Mouse (Mus musculus): ENCODE measurements around the gene Olfr97. TPM values are rescaled to one million over a fixed set of nuclear protein-coding genes. Genes with fewer than 3 reads are reported as not detected.
"Not testable (repeated sequence)": the region's sequence is repeated elsewhere in the genome, so short reads cannot be mapped to it uniquely, and the experiment has no call there.

Gene Olfr97
- total RNA-seq (2021): not detected
- long read RNA-seq, experiment 1: 0 reads
- long read RNA-seq, experiment 2: 0 reads

DNA sequence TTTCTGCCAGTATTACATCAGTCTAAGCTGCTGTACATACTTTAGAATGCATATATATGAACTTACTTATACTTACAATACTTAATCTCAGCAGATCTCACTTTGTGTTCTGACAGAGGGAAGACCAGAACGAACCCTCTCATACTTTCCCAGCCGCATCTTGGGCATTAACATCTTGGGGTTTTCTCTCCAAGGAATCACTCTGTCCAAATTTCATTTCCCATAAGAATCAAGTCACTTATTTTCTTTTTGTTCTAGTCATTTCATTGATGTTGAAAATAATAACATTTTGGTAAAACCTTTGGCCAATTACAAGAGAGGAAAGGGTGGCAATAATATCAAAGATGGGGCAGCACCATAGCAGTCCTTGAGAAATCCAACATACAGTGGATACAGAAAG is at the start of gene Olfr97:
Gene Olfr97, minus strand, starts transcription at position 101 of the 400 bp plus-strand sequence.
- DNase-seq (ENCODE audit: low spot score in 2 of 2): not testable (repeated sequence)

DNA sequence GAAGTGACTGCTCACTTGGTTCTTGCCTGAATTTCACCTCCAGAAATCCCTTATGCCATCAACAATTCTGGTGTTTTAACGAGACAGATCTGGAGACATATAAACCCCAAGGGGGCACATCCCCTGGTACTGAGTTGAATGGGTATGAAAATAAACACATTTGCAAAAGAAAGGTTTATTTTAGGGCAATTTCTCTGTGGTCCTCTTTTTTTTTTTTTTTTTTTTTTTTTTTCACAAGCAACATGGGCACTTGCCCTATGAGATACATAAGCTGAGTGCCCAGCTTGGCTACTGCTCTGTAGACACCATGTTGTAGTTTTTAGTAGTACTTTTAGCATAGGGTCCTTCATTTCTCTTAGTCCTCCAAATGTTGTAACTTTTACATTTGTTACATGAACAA is 46.2 kb upstream of the Olfr97 start, which contains the start of gene Olfr99:
Gene Olfr99, minus strand, starts transcription at position 101 of the 400 bp plus-strand sequence.
- no peak for DNase-seq (ENCODE audit: low spot score in 2 of 2)

DNA sequence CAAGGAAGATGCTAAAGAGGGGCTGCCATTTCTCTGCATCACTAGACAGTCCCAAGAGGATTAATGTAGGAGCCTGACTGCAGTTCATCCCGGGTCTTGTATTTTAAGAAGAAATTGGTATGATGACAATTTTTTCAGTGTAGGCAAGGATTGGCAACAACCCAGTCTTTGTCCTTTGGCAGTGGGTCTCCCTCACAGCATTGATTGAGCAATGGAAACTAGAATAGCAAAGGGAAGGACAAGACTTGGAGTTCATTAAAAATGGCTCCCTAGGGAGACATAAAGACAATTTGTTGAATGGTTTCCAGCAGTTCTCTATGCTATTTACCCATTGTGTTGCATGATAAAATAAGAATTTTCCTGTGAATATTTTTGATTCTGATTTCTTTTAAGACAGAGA is 43.2 kb upstream of the Olfr97 start:
- DNase-seq (ENCODE audit: low spot score in 2 of 2): no peak

DNA sequence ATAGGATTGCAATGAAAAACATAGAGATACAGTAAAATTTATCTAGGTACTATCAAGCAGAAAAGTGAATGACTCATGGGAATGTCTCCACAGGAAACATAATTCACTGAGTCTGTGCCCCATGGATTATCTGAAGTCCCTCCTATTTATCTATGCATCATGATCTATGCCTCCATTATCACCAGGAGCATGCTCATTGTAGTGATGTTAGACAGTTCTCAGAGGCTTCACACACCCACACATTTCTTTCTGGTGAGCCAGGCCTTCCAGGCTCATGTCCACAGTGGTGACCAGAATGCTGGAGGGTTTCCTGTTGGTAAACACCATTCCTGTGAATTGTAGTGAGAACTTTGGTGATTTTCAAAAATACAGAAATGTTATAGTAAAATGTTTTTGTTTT is 39.4 kb upstream of the Olfr97 start:
- DNase-seq (ENCODE audit: low spot score in 2 of 2): no peak

DNA sequence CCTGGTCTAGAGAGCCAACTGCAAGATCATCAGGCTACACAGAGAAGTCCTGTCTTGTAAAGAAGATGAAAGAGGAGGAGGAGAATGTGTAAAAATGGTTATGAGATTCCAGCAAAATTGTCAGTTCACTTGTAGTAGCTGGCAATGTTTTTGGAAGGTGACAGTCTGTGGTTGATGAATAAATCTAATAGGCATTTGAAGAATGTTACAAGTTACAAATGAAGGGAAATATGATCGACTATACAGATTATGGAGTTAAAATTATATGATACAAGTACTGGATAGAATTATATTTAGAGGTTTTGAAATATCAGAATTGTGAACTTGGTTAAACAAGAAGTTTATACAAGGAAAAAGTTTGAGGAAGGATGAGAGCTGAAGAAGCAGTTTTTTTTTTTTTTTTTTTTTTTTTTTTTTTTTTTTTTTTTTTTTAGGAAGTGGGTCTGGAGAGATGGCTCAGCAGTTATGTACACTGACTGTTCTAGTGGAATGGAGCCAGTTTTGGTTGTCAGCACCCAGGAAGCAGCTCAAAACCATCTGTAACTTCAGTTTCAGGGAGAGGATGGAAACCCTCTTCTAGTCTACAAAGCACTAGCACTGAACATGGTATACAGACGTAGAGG is 38.6 kb upstream of the Olfr97 start:
- no peak for DNase-seq (ENCODE audit: low spot score in 2 of 2)

DNA sequence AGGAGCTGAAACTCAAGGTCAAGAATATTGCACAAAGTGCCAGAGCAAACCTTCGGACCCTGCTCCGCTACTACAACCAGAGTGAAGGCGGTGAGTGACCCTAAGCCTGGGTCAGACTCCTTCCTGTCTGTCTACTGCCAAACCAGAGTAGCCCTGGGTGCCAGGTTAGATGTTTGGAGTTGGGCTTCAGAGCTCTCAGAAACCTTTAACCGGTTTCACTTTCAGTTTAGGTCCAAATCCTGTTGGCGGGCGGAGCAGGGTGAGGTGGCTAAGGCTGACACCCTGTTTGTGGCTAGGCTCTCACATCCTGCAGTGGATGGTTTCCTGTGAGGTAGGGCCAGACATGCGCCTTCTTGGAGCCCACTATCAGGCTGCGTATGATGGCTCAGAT is 33.6 kb upstream of the Olfr97 start:
- peak in 1 of 2 experiments; percentile 24 for DNase-seq (ENCODE audit: low spot score in 2 of 2)

DNA sequence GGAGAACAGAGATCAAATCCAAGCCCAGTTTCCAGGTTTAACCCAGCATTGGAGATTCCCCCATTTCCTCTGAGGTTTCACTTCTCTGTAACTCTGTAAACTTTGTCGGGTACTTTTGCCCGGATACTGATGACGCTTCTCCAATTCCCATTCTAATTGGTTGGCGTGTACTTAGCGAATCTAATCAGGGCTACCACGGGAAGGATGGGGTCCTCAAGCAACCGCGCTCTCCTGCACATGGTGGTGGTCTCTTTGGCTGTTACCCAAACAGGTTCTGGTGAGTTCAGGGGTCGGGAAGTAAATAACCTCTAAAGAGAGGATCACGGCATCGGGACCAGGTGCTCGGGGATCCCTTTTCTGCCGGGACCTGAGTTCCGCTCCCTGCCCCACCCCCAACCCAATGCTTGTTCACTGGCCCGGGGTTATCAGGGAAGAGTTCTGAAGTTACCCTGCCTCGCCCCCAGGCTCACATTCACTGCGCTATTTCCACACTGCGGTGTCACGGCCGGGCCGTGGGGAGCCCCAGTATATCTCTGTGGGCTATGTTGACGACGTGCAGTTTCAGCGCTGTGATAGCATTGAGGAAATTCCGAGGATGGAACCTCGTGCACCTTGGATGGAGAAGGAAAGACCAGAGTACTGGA is 33.0 kb upstream of the Olfr97 start, which contains the start of gene H2-M3:
Gene H2-M3, plus strand, starts transcription at position 163 of the 644 bp plus-strand sequence.
- peak; percentile 66 to 75 for DNase-seq (ENCODE audit: low spot score in 2 of 2)

DNA sequence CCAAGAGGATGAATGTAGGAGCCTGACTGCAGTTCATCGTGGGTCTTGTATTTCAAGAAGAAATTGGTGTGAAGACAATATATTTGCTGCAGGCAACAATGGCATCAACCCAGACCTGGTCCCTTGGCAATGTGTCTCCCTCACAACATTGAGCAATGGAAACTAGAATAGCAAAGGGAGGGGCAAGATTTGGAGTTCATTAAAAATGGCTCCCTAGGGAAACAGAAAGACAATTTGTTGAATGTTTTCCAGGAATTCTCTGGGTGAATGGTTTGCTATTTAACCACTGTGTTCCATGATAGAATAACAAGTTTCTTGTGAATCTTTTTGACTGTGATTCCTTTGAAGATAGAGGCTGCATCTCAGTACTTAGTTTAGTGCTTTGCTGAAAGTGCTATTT is 26.5 kb upstream of the Olfr97 start, which contains the start of gene Olfr98:
Gene Olfr98, minus strand, starts transcription at position 124 of the 400 bp plus-strand sequence.
- DNase-seq (ENCODE audit: low spot score in 2 of 2): no peak

DNA sequence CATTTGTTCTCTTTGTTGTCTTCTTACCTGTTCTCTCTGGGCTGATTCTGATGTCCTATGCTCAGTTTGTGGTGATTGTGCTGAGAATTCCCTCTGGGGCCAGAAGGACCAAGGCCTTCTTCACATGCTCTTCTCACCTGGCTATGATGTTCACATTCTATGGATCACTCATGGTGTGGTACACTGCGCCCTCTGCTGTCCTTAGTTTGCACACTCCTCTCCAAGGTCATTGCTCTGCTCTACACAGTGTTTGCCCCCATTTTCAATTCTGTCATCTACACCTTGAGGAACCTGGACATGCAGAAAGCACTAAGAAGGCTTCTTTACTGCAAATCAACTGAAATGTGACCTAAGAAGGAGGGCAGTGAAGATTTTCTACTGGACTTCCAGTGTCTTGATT is 13.4 kb upstream of the Olfr97 start:
- no peak for DNase-seq (ENCODE audit: low spot score in 2 of 2)

DNA sequence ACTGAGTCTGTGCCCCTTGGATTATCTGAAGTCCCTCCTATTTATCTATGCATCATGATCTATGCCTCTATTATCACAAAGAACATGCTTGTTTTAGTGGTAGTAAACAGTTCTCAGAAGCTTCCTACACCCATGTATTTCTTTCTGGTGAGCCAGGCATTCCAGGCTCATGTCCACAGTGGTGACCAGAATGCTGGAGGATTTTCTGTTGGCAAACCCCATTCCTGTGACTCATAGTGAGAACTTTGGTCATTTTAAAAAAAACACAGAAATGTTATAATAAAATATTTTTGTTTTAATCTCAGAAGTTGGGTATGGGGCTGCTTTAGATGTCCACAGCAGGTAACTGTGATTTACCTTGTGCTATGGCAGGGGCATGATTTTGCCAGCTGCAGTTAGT is 12.3 kb upstream of the Olfr97 start:
- DNase-seq (ENCODE audit: low spot score in 2 of 2): no peak

DNA sequence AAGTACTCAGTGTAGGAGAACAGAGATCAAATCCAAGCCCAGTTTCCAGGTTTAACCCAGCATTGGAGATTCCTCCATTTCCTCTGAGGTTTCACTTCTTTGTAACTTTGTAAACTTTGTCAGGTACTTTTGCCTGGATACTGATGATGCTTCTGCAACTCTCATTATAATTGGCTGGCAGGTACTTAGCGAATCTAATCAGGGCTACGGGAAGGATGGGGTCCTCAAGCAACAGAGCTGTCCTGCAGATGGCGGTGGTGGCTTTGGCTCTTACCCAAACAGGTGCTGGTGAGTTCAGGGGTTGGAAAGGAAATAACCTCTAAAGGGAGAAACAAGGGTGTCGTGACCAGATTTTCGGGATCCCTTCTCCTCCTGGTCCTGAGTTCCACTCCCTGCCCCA is 9.6 kb upstream of the Olfr97 start:
- DNase-seq (ENCODE audit: low spot score in 2 of 2): no peak

DNA sequence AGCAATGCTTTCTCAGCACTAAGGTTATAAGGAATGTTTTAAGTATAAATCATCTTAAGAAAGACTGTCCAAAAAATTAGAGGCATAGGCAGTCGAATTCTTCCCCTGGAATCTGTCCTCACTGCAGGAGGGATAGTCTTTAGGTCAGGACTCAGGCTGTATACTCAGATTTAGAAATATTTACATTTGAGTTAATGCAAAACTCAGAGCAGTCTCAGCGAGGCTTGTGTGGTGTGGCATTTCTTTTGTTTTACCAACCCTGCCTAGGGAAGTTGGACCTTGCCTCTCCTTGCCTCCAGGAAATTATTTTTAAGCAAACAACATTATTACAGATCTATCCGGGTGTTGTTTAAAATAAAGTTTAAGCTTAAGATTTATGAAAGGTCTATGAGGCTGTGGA is 5.1 kb upstream of the Olfr97 start:
- DNase-seq (ENCODE audit: low spot score in 2 of 2): no peak

DNA sequence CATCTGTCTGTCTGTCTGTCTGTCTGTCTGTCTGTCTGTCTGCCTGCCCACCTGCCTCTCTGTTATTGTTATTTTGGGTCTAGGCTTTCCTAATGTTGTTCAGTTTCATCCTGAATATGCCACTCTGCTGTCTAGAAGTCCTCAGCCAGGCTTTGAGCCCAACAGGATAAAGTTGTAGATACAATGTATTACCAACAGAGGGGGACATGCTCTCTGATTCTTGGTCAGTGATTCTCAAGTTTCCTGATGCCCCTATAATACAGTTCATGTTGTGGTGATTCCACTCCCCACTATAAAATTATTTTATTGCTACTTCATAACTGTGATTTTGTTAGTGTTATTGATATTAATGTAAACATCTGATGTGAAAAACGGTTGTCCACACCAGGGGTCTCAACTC is 15.3 kb downstream of the Olfr97 start:
- DNase-seq (ENCODE audit: low spot score in 2 of 2): no peak

DNA sequence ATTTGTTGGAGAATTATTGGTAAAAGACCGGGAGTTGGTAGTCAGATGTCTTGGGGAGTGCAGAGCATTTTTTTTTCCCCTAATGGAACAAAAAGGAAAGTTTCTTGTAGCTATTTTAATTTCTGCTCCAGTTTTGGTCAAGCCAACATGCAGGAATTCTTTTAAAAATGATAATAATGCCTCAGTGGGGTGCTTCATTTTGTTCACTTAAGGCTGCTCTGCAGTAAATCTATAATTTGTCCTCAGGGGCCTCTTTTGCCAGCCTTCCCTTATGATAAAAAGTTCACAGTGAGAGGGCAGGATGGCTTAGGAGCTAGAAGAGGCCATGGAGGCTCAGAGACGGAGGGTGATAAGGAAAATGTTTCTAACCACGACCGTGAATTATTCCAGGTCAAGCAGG is 17.3 kb downstream of the Olfr97 start, which contains the start of gene Olfr96:
Gene Olfr96, plus strand, starts transcription at position 301 of the 400 bp plus-strand sequence.
- no peak for DNase-seq (ENCODE audit: low spot score in 2 of 2)

DNA sequence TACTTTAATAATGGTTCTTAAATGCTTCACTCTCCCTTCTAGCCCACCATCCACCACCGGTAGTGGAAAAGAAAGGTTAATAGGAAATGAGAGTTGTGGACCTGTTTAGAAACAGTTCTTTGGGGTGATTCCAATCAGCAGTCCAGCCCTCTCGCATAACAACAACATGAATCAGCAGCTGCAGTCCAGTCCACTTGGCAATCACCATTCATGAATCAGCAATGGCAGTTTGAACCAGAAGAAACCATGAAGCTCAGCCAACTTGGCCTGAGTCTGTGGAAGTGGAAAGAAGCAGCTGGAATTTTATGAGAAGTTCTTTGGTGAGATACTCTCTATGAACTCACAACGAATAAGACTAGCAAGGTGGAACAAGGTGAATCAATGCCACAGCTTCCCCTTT is 18.6 kb downstream of the Olfr97 start:
- no peak for DNase-seq (ENCODE audit: low spot score in 2 of 2)

DNA sequence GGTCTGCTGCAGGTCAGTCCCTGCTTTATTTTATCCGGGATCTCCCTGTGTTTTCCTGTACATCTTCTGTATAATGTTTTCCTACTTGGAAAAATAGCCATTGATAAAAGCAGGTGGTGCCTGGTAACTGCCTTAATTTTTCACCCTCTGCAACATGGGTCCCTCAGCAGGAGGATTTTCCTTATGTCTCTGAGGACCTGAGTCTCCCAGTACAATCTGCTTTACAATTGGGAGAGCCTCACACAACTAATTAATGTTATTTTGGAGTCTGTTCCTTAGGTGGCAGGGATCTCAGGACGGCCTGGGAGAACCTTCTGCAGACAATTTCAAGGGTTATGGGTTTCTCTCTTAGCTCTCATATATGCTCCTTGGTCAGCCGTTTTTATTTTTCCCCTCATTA is 24.1 kb downstream of the Olfr97 start, which contains the start of gene Olfr95:
Gene Olfr95, minus strand, starts transcription at position 101 of the 400 bp plus-strand sequence.
- no peak for DNase-seq (ENCODE audit: low spot score in 2 of 2)

DNA sequence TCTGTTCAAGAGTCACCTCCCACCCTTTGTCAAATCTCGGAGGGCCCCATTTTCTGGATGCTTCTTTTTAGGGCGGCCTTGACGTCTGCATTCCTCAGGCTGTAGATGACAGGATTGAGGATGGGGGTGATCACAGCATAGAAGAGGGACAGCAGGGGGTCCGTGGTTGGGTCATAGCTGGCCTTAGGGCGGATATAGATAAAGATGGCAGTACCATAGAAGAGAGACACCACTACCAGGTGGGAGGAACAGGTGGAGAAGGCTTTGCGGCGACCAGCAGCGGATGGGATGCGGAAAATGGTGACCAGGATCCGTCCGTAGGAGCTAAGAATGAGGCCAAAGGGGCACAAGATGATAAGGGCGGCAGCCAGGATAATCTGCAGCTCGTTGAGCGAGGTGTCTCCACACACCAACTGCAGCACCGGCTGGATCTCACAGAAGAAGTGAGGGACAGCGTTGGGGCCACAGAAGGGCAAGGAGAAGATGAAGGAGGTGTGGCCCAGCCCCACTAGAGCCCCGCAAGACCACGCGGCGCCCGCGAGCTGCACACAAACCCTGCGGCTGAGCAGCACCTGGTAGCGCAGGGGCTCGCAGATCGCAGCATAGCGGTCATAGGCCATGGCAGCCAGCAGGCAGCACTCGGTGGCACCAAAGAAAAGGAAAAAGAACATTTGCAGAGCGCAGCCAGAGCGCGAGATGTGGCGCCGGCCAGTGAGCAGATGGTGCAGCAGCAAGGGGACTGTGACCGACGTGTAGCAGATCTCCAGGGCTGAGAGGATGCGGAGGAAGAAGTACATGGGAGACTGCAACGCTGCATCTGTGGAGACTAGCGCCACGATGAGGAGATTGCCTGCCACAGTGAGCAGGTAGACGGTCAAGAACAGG is 26.0 kb downstream of the Olfr97 start:
- no peak for DNase-seq (ENCODE audit: low spot score in 2 of 2)

DNA sequence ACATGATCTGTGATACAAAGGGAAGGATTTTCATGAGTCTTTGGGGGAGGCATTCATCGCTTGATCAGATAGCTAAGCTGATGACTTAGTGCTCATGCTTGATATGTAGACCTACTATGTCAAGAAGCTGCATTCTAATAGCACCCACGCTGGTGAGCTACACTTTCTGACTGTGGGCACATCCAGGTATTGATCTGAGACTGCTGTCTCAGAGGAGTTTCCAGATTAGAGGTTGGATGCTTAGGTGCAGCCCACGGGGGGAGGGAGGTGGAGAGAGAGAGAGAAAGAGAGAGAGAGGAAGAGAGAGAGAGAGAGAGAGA is 33.3 kb downstream of the Olfr97 start:
- DNase-seq (ENCODE audit: low spot score in 2 of 2): no peak

DNA sequence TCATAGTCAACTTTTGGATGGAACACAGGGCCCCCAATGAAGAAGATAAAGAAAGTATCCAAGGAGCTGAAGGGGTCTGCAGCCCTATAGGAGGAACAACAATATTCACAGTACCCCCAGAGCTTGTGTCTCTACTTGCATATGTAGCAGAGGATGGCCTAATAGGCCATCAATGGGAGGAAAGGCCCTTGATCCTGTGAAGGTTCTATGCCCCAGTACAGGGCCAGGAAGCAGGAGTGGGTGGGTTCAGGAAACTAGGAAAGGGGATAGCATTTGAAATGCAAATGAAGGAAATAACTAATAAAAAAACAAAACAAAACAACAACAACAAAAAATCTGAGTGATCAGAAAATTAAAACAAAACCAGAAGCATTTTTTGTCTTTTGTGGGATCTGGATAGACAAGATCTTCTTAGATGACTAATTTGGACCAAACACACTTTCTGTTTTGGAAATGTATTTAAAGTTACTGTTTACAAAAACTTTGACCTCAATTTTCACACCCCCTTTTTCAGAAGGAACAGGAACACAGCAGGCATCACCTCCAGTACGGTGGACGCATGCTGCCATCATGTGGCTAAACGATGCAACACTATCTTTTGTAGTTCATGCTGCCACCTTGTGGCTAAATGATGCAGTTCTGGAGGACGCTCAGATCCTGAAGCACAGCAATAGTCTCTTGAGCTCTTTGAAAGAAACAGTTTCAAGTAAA is 33.8 kb downstream of the Olfr97 start:
- peak; percentile 37 to 70 for DNase-seq (ENCODE audit: low spot score in 2 of 2)

DNA sequence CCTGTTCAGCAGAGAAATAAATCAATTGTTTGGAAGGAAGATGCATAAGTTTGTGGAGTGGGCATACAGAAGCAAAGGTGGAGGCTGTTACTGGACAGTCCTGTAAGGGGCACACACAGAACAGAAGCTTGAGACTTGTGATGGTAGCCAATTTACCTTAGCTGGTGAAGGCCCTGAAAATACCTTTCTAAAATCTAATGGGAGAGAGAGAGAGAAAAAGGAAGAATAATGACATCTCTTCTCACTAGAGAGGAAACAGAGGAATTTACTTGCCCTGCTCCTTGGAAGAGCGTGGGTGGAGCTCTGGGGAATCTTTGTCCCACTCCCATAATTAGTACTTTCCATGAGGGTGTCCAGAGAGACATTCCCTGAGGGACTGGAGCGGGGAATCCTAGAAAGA is 36.2 kb downstream of the Olfr97 start, which contains the start of gene Olfr94:
Gene Olfr94, minus strand, starts transcription at position 101 of the 400 bp plus-strand sequence.
- no peak for DNase-seq (ENCODE audit: low spot score in 2 of 2)

Data from gastrocnemius, postnatal 4 days (tissue).